Mouse (Mus musculus): ENCODE results near the gene Suz12.

Gene Suz12

GRCm38 (mm10) chr11:80075608-80076277 lies 82.8 kb downstream of the Suz12 start:
- DNase-seq (ENCODE audit: low read depth, low spot score) = no peak

- no peak for DNase-seq (ENCODE audit: low read depth, low spot score)
Observed at GRCm38 (mm10) chr11:80077784-80078545, 85.1 kb downstream of the Suz12 start.

GRCm38 (mm10) chr11:80078831-80079230 lies 85.9 kb downstream of the Suz12 start:
- no peak for DNase-seq (ENCODE audit: low read depth, low spot score)

GRCm38 (mm10) chr11:80079751-80080150 lies 86.8 kb downstream of the Suz12 start:
- DNase-seq (ENCODE audit: low read depth, low spot score) = no peak

GRCm38 (mm10) chr11:80080381-80080825 lies 87.5 kb downstream of the Suz12 start:
- peak; percentile 28 for DNase-seq (ENCODE audit: low read depth, low spot score)

GRCm38 (mm10) chr11:80080826-80081728 lies 88.2 kb downstream of the Suz12 start, which contains the start of gene Crlf3:
Crlf3 (minus strand) TSS chr11:80080991.
- DNase-seq (ENCODE audit: low read depth, low spot score) = peak; percentile 94

GRCm38 (mm10) chr11:80081786-80082319 lies 88.9 kb downstream of the Suz12 start:
- no peak for DNase-seq (ENCODE audit: low read depth, low spot score)

All from brain, adult 2 months (tissue).